Mouse (Mus musculus) midbrain, embryonic 10.5 days (tissue): Measurements from ENCODE around the gene Dtd2. TPM values are rescaled to one million over a fixed set of nuclear protein-coding genes. Genes with fewer than 3 reads are reported as not detected.

Source experiments
- DNase-seq: peaks from one replicate; pipeline ENCODE4 v3.0.0-alpha.2; 2017; ENCODE audit warnings: low spot score
- H3K27ac ChIP-seq: fragments of 300-500 bp; sonication (generic); replicated peaks from 2 replicates; pipeline ENCODE4 v1.5.1; 2016; ENCODE audit warnings: mild to moderate bottlenecking
- H3K27me3 ChIP-seq: fragments of 300-500 bp; sonication (generic); 2 replicates; pipeline ENCODE4 v1.6.1; 2016; ENCODE audit warnings: low read depth, mild to moderate bottlenecking; ENCODE audit not compliant: poor library complexity, severe bottlenecking
- H3K36me3 ChIP-seq: fragments of 300-500 bp; sonication (generic); 2 replicates; pipeline ENCODE4 v1.6.1; 2016; ENCODE audit warnings: mild to moderate bottlenecking, moderate library complexity
- H3K4me1 ChIP-seq: fragments of 300-500 bp; sonication (generic); 2 replicates; pipeline ENCODE4 v1.6.1; 2016
- H3K4me3 ChIP-seq: fragments of 300-500 bp; sonication (generic); 2 replicates; pipeline ENCODE4 v1.5.1; 2016; ENCODE audit warnings: mild to moderate bottlenecking, moderate library complexity
- H3K9me3 ChIP-seq: fragments of 300-500 bp; sonication (generic); replicated peaks from 2 replicates; pipeline ENCODE4 v1.6.1; 2016; ENCODE audit warnings: mild to moderate bottlenecking
- WGBS: fragments of 180-500 bp; shearing (Covaris S2); methylation state at CpG from one replicate; pipeline ENCODE4 v1.1.7; 2016; 5-methylcytosine and 5-hydroxymethylcytosine counted together
- polyA plus RNA-seq: library from polyadenylated mRNA; unstranded; fragments of >200 nt; fragmentation: Nextera tagmentation; extraction: Ambion mirVana; gene quantifications from 2 replicates; pipeline ENCODE4 v1.2.1, GENCODE M21; 2016

Dtd2 gene
- polyA plus RNA-seq, 1 experiment from 2014 or later = 30.5 TPM

- no peaks in the 10 kb centered on the region for H3K36me3 ChIP-seq
- 48% methylated on average over 15 of the region's 15 CpGs for WGBS
- peak; percentile 15 for DNase-seq
- H3K9me3 ChIP-seq = no peaks in the 10 kb centered on the region
- H3K4me3 ChIP-seq = peak overlapping the region; percentile 30
- H3K27ac ChIP-seq = peak overlapping the region; percentile 74
- H3K4me1 ChIP-seq = peaks cover 24% of the 10 kb centered on the region
- no peaks in the 10 kb centered on the region for H3K27me3 ChIP-seq
Observed at GRCm38 (mm10) chr12:52009928-52010629, 3.8 kb upstream of the Dtd2 start.

DNA sequence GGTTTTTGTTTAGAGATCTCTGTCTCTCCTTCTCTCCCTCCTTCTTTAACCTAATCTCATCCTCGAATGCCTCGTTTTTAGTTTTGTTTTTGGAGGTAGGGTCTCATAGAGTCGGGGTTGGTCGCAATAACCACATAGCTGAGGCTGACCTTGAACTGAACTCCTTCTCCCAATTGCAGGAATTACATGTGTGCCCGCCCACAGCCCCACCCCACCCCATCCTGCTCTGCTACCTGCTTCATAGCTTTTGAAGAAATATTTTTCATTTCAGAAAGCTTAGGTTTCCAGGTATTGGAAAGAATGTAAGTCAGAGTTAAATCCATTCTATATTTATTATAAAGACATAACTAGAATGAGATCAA, 313 bp upstream of the Dtd2 start:
- no peaks in the 10 kb centered on the region for H3K27me3 ChIP-seq
- no peaks in the 10 kb centered on the region for H3K9me3 ChIP-seq
- peak overlapping the region; percentile 92 for H3K27ac ChIP-seq
- H3K4me3 ChIP-seq = peak overlapping the region; percentile 80
- H3K36me3 ChIP-seq = peaks cover 5% of the 10 kb centered on the region
- peaks cover 28% of the 10 kb centered on the region for H3K4me1 ChIP-seq
- WGBS = 44% methylated on average over 5 of the region's 5 CpGs
- DNase-seq = no peak

GRCm38 (mm10) chr12:52002746-52003145, 3.6 kb downstream of the Dtd2 start:
- no peaks in the 10 kb centered on the region for H3K9me3 ChIP-seq
- no peaks in the 10 kb centered on the region for H3K27me3 ChIP-seq
- peaks cover 13% of the 10 kb centered on the region for H3K4me1 ChIP-seq
- DNase-seq = no peak
- no peak overlapping the region for H3K27ac ChIP-seq
- 91% methylated on average over 3 of the region's 3 CpGs for WGBS
- peaks cover 32% of the 10 kb centered on the region for H3K36me3 ChIP-seq
- H3K4me3 ChIP-seq = no peak overlapping the region

DNA sequence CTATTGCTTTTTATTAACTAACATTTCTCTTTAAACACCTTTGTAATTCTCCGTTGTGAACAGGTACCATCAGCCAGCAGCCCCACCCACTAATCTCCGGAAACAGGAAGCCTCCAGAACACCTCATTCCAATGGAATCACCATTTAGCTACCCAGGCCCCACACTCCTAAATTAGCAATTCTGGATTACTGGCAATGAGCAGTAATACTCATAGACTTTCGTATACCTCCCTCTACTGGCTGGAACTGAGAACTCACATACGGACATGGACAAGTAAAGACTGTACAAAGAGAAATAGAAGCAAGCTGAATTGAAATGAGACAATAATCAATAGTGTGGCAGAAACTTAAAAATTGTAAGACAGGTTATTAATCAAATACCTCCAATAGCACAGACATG, 4.8 kb downstream of the Dtd2 start:
- Histone ChIP-seq H3K27me3 (no peaks in the 10 kb centered on the region), H3K9me3 (no peaks in the 10 kb centered on the region), H3K4me1 (peaks cover 13% of the 10 kb centered on the region), H3K4me3 (no peak overlapping the region), H3K36me3 (peaks cover 44% of the 10 kb centered on the region), H3K27ac (no peak overlapping the region)
- 44% methylated on average over 4 of the region's 4 CpGs for WGBS
- DNase-seq = peak; percentile 30

GRCm38 (mm10) chr12:51998366-51998932, 7.9 kb downstream of the Dtd2 start:
- no peak overlapping the region for H3K4me3 ChIP-seq
- H3K36me3 ChIP-seq = peaks cover 68% of the 10 kb centered on the region
- H3K27ac ChIP-seq = no peak overlapping the region
- no peaks in the 10 kb centered on the region for H3K9me3 ChIP-seq
- DNase-seq = no peak
- WGBS = 92% methylated on average over 9 of the region's 9 CpGs
- H3K4me1 ChIP-seq = no peaks in the 10 kb centered on the region
- H3K27me3 ChIP-seq = no peaks in the 10 kb centered on the region

- Histone ChIP-seq H3K4me1 (no peaks in the 10 kb centered on the region), H3K27ac (no peak overlapping the region), H3K27me3 (no peaks in the 10 kb centered on the region), H3K4me3 (no peak overlapping the region), H3K9me3 (no peaks in the 10 kb centered on the region), H3K36me3 (peaks cover 68% of the 10 kb centered on the region)
- no peak for DNase-seq
- 84% methylated on average over 1 of the region's 1 CpGs for WGBS
Observed at GRCm38 (mm10) chr12:51995738-51996536, 10.4 kb downstream of the Dtd2 start.

- Histone ChIP-seq H3K4me1 (no peaks in the 10 kb centered on the region), H3K4me3 (no peak overlapping the region), H3K27ac (no peak overlapping the region), H3K9me3 (no peaks in the 10 kb centered on the region), H3K36me3 (peaks cover 33% of the 10 kb centered on the region), H3K27me3 (no peaks in the 10 kb centered on the region)
- DNase-seq = no peak
- 82% methylated on average over 2 of the region's 2 CpGs for WGBS
Observed at GRCm38 (mm10) chr12:51990629-51991028, 15.7 kb downstream of the Dtd2 start.

DNA sequence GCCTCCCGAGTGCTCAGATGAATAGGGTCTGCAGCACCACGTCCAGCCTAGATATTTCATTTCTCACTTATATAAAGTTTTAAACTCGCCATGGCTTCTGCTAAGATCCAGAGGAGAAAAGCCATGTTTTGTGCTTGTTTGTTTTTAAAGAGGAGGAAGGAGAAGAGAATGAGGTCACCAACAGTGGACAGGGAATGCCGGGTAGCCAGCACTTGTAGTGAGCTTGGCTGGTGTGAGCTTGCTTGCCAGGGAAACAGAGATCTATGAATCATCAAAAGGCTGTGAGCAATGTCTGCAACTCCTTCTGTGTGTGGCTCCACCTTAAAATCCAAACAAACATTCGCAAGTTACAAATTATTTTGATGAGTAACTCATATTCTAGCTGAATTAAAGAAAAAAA, 17.8 kb downstream of the Dtd2 start:
- no peak overlapping the region for H3K4me3 ChIP-seq
- no peaks in the 10 kb centered on the region for H3K9me3 ChIP-seq
- no peaks in the 10 kb centered on the region for H3K27me3 ChIP-seq
- H3K36me3 ChIP-seq = peaks cover 12% of the 10 kb centered on the region
- no peak overlapping the region for H3K27ac ChIP-seq
- no peaks in the 10 kb centered on the region for H3K4me1 ChIP-seq
- 87% methylated on average over 5 of the region's 5 CpGs for WGBS
- DNase-seq = no peak

GRCm38 (mm10) chr12:51985826-51986225, 20.5 kb downstream of the Dtd2 start:
- Histone ChIP-seq H3K27me3 (no peaks in the 10 kb centered on the region), H3K36me3 (peaks cover 12% of the 10 kb centered on the region; the same call in 1 of the 2 replicates), H3K9me3 (no peaks in the 10 kb centered on the region), H3K4me1 (no peaks in the 10 kb centered on the region), H3K4me3 (no peak overlapping the region), H3K27ac (no peak overlapping the region)
- DNase-seq = no peak
- WGBS = 87% methylated on average over 4 of the region's 4 CpGs

DNA sequence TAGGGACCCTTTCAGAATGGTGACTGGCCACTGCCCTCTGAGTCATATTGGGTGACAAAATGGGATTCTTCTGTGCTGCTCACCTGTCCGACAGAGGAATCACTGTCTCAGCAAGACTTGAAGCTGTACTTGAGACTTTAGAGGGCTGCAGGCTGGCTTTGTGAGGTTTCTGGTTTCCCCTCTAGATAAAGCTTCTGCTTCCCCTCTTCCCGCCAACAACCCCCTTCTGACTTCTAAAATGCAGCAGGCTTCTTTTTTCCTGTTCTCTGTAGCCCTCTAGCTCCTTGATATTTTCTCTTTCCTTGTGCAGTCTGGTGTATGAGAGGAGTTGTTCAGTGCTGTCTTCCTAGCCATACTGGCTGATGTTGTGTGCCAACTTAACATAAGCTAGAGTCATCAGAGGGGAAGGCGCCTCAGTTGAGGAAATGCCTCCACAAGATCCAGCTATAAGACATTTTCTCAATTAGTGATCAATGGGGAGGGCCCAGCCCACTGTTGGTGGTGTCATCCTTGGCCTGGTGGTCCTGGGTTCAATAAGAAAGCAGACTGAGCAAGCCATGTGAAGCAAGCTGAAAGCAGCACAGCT, 21.0 kb downstream of the Dtd2 start:
- Histone ChIP-seq H3K9me3 (no peaks in the 10 kb centered on the region), H3K27ac (no peak overlapping the region), H3K36me3 (peaks cover 12% of the 10 kb centered on the region; the same call in 1 of the 2 replicates), H3K4me3 (no peak overlapping the region), H3K4me1 (no peaks in the 10 kb centered on the region), H3K27me3 (no peaks in the 10 kb centered on the region)
- DNase-seq = no peak
- WGBS = 91% methylated on average over 3 of the region's 3 CpGs

DNA sequence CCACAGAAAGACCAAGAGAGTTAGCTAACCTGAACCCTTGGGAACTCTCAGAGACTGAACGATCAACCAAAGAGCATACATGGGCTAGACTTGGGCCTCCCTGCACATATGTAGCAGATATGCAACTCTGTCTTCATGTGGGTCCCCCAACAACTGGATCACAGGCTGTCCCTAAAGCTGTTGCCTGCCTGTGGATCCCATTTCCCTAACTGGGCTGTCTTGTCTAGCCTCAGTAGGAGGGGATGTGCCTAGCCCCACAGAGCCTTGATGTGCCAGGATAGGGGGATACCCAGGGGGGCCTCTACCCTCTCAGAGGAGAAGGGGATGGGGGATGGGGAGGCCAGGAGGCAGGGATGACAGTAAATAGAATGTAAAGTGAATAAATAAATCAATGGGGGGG, 22.7 kb downstream of the Dtd2 start:
- Histone ChIP-seq H3K4me3 (no peak overlapping the region), H3K27ac (no peak overlapping the region), H3K36me3 (peaks cover 12% of the 10 kb centered on the region; the same call in 1 of the 2 replicates), H3K27me3 (no peaks in the 10 kb centered on the region), H3K9me3 (no peaks in the 10 kb centered on the region), H3K4me1 (no peaks in the 10 kb centered on the region)
- DNase-seq = no peak
- 84% methylated on average over 1 of the region's 1 CpGs for whole genome bisulfite sequencing

DNA sequence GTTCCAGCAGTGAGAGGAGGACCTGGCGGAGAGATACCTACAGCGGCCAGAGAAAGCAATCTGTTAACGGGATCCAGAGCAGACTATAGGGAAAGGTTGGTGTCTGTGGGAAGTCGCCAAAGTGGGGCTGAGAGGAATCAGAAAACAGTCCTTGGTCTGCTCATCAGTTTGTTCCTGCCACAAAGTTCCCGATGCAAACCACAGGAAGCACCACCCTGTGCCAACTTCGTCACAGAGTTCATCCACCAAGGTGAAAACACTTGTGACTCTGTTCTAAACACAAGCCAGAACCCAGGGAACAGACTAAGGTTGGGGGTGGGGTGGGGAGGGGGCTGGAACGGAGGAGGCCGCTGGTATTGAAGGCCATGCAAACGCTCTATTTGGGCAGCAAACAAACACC, 29.8 kb downstream of the Dtd2 start:
- no peaks in the 10 kb centered on the region for H3K27me3 ChIP-seq
- no peak overlapping the region for H3K4me3 ChIP-seq
- H3K4me1 ChIP-seq = no peaks in the 10 kb centered on the region; the same call in 1 of the 2 replicates
- no peaks in the 10 kb centered on the region; the same call in 1 of the 2 replicates for H3K9me3 ChIP-seq
- DNase-seq = no peak
- 83% methylated on average over 9 of the region's 9 CpGs for WGBS
- H3K27ac ChIP-seq = no peak overlapping the region
- H3K36me3 ChIP-seq = no peaks in the 10 kb centered on the region
